Mouse (Mus musculus): Measurements from ENCODE around the gene Aloxe3.
A peak's percentile ranks its signal among the peaks of the same experiment; 100 is the strongest.

The Aloxe3 gene

DNA sequence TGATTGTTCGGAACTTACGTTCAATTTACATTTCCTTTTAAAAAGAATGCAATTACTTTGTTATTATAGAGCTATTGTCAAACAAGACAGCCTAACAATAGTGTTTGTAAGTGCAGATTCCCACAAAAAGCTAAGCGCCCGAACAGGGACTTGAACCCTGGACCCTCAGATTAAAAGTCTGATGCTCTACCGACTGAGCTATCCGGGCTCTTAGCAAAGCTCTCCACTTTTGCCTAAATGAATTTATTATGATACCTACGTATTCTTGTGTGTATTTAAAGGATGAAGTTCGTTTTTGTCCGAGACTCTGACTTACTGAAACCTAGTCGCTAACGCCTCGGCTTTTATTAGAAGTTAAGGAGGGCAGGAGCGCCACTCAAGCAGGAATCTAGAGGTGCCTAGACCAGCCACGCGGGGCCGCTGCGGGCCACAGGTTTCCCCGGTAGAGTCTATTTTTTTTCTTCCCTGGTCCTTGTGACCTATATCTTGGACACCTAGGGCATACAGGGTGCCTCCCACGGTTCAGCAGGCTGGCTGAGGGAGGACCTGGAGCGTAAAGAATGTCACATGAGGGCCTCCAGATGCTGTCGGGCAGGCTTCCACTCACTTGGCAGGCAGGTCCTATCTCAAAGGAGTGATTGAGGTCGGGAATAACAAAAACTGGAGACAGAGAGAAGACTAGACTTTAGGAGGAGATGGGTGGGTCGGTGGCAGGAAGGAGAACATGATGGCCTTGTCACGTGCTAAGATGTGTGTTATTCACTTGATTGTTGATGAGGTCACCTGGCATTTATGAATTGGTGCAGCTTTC is 450 bp upstream of the Aloxe3 start:
- DNase-seq (ENCODE audit: low spot score) = peak; percentile 98

DNA sequence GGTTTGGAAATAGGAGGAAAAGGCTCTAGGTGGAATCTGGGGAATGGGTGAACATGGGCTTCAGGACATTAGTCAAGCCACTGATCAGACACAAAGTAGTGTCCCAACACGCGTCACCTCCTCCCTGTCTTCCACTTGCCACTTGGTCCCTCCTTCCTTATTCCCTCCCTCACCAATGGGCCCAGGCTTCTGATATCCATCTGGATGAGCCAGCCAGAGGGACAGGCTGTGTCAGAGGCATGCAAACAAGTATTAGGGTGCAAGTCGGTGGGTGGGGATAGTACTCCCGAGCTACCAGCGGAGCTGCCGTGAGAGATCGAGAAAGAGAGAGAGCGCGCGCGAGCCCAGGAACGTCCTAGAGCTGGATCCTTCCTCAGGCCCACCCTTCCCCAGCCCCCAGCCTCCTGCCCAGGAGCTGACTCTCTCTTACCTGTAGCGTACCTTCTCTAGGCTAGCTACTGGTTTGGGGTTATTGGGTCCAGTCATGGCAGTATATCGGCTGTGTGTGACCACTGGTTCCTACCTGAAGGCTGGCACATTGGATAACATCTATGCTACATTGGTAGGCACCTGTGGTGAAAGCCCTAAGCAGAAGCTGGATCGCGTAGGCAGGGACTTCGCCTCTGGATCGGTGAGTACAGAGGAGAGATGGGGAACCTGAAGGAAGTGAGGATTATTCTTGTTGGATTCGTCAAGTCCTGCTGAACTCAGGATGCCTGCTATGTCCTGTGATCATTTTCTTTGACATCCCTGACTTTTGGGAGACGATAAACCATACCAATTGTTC is 416 bp downstream of the Aloxe3 start:
- no peak for DNase-seq (ENCODE audit: low spot score)

DNA sequence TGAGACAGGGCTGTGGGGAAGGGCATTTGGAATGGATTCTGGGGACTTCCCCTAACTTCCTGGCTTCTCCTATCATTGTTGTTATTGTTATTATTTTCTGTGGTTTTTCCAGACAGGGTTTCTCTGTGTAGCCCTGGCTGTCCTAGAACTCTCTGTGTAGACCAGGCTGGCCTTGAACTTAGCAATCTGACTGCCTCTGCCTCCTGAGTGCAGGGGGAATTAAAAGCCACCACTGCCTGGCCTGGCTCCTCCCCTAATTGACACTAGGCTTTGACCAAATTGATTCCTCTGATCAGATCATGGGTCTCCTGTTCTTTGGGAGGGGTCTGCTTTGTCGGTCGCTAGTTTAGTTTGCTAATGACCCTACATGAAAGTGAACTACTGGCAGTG is 1.0 kb downstream of the Aloxe3 start:
- DNase-seq (ENCODE audit: low spot score) = peak; percentile 26

DNA sequence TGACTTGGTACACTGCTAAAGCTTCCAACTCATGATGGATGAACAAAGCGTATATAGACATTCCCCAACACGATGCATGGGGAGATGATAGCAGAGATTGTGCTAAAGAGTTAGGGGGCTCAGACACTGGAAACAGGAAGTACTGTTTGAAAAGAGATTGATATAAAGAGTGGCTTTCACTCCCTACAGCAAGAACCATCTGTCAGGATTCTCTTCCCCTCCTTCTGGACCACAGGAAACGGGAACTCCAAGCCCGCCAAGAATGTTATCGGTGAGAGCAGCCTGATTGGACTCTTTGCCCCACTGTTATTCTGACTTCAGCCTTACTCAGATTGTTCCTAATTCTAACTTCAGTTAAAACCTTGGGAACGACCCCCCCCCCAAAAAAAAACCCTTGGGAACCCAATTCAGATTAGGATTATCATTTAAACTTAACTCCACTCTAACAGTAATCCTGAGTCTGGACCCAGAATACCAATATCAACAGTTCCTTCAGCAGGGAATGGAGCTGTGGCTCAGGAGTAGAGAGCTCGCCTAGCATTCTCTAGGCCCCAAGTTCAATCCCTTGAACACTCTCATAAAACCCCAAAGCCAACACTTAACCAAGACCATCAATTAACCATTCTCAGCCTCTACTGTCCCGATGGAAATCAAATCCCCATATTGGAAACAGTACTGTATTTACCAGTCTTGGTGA is 2.9 kb downstream of the Aloxe3 start:
- DNase-seq (ENCODE audit: low spot score) = no peak

DNA sequence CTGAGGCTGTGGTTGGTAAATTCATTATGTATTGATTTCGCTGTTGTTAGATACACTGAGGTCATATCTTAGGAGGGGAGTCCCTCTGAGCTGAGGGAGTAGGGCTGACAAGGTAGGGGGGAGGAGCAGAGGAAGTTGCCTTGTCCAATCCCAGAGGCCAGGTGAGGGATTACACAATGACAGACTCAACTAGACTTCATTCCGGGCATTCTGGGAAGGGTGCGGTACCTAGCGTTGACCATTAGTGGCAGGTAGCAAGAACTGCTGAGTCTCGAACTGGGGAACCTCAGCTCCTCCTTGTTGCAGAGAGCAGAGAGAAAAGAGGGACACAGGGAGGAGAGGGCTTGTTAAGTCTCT is 7.8 kb downstream of the Aloxe3 start:
- DNase-seq (ENCODE audit: low spot score) = peak; percentile 63

DNA sequence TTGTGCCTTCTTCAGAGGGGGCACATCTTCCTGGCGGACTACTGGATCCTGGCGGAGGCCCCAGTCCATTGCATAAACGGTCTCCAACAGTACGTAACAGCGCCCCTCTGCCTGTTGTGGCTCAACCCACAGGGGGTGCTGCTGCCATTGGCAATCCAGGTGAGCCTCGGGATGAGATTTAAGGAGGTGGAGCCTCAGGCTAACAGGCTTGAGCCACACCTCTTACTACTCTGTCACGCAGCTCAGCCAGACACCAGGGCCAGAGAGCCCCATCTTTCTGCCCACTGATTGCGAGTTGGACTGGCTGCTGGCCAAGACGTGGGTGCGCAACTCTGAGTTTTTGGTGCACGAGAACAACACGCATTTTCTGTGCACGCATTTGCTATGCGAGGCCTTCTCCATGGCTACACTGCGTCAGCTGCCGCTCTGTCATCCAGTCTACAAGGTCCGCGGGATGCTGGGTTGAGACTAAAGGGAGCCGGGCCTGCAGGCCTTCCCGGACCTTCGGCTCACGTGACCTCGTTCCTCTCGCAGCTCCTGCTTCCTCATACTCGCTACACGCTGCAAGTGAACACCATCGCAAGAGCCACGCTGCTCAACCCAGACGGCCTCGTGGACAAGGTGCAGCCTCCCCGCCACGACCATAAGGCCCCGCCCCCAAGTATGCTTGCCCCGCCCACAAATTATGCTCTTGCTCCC is 8.4 kb downstream of the Aloxe3 start:
- peak; percentile 72 for DNase-seq (ENCODE audit: low spot score)

DNA sequence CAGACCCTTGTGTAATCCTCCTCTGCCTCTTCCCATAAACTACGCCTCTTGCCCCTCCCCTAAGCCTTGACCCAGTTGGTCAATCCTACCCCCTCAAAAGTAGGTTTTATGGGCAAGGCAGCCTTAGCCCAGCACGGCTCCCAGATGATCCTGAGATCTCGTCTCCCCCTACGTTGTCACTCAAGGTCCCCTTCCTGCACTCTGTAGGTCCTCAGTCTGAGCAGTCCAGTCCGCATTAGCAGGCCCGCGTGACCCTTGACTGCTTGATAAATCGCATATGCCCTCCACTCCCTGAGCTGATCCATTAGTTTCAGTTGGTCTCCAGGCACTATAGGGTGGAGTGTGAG is 8.9 kb downstream of the Aloxe3 start:
- no peak for DNase-seq (ENCODE audit: low spot score)

DNA sequence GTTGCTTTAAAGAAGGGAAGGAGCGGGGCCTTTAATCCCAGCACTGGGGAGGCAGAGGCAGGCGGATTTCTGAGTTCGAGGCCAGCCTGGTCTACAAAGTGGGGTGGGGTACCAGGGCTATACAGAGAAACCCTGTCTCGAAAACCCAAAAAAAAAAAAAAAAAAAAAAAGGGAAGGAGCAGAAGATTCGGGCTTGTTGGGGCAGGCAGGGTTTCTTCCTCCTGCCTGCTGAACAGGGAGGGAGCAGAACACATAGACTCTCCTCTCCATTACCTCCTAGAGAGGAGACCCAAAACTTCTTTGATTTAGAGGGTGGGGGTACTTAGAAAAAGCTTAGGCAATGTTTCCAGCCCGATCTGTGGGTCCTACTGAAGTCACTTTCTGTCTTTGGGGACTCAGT is 9.7 kb downstream of the Aloxe3 start:
- DNase-seq (ENCODE audit: low spot score) = no peak

DNA sequence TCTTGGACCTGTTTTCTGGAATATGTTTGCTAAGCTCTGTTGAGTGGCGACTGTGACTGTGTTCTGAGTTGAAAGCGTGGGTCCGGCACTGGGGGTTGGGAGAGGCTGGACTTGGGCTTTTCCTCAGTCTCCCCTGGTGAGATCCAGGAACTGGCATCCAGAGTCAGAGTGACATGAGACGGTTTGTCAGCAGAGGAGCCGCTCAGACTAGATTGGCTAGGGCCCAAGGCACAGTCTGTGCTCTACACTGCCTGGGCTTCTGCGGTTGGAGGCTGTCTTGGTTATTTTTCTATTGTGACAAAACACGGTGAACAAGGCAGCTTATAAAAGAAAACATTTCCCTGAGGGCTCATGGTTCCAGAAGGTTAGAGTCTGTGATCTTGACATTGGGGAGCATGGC is 21.9 kb downstream of the Aloxe3 start:
- DNase-seq (ENCODE audit: low spot score) = no peak

DNA sequence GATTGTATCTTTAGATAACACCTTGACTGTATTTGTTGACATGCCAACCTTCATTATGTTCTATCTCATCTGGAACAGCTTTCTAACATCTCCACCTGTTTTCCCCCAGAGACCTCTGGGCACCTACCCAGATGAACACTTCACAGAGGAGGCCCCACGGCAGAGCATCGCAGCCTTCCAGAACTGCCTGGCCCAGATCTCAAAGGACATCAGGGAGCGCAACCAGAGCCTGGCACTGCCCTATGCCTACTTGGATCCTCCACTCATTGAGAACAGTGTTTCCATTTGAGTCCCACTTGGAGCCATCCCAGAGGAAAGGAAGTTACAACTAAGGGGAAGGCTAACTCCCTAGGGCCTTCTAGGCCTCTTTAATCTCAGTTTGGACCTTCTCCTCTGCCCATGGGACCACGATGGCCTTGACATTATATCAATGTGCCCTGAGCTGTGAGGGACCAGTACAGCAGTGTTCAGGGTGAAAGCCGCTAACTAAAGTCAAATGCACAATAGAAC is 22.8 kb downstream of the Aloxe3 start:
- no peak for DNase-seq (ENCODE audit: low spot score)

DNA sequence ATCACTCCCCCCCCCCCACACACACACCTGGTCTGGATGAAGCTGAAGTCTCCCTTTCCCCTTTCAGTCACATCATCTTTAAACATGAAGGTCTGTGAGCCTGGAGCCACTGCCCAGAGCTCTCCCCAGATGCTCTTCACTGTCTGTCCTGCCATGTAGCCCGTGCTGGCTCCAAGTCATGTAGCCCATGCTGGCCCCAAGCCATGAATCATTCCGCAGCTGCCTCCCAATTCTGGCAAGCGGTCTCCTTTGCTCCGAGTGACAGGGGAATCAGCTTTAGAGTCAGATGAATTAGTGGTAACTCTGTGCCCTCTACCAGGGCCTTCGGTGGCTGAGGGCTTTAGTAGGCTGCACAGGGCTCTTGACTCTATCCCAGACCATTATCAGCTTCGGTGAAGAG is 24.0 kb downstream of the Aloxe3 start:
- DNase-seq (ENCODE audit: low spot score) = no peak

DNA sequence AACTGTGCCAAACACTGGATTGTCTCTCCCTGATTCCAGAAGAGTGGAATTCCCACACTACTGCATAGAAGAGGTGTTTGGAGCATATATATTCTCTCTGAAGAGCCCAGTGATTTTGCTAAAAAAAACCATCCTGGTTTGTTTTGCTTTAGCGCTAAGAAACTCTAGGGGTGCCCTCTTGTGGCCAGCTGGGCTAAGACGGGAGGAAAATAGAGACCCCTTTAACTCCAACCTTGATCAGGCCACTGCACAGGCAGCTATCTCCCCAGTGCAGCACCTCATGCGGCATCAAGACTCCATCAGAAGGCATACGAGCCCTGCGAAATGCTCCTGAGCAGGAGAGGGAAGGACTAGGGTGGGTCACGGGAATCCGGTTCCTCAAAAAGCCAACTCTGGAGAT is 24.7 kb downstream of the Aloxe3 start:
- DNase-seq (ENCODE audit: low spot score) = peak; percentile 82

DNA sequence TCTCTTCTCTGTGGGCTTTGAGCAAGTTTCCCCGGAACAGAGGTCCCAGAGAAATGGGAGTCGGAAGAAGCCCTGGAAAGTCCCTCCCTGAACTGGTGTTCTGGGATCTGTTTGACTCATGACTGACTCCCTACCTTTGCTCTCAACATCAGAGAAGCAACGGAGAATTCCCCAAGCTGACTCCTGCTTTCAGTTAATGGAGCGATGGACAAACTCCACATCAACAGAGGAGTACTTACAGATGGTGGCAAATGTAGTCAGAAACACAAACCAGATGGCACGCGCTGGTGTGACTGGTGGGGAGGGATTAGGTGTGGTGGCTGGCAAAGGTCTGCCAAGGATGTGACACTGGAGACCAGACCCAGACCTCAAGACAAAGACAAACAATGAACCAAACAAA is 25.3 kb downstream of the Aloxe3 start:
- no peak for DNase-seq (ENCODE audit: low spot score)

DNA sequence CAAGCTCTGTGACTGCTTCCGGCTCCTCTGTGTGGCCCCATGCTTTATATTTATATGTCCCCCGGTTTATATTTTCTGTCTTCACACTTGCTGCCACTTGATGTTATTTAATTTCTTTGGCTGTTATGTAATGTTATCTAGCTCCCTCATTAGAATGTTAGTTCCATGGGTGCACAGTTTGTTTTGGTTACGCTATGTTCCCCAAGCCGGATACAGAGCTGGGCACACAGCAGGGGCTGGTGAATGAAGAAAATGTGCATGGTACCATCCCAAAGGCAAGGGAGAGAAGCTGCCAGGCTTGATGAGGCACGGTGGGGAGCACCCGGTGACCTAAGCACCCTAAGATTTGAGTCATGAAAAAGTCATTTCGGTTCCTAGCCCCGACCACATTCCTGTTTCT is 28.1 kb downstream of the Aloxe3 start:
- no peak for DNase-seq (ENCODE audit: low spot score)

DNA sequence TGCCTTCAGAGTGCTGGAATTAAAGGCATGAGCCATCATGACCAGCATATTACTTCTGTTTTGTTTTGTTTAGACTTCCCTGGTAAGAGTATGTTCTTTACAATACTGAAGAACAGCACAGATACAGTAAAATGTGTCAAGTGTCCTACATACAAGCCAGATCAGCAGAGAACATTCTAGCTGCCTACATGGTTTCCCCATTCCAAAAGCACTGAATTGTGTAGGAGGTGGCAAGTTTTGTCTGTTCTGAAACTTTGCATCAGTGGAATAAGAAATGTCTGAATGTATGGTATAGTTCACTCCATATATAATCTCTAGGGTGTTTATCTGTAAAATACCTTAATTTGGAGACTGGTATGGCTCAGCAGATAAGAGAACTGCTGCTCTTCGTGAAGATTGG is 29.7 kb downstream of the Aloxe3 start:
- DNase-seq (ENCODE audit: low spot score) = no peak

DNA sequence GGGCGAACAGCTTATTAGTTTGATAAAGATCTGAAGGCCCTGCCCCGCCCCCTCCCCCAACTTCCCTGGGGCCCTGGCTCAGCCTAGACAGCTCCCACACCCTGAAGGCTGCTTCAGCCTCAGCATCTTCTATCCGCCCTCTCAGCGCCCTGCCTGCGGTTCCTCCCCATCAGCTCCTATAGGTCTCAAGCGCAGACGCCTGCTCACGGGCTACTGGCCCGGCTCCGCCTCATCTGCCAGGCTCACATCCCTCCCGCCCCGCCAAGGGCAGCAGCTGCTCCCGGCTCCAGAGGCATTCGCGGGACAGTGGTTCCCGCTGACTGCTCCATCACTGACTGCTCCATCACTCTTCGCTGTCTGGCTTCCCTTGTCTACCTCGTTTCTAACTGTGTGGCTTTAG is 31.1 kb downstream of the Aloxe3 start, which contains the start of gene Alox12b:
Gene Alox12b, plus strand, starts transcription at position 190 of the 400 bp plus-strand sequence.
- DNase-seq (ENCODE audit: low spot score) = peak; percentile 74

DNA sequence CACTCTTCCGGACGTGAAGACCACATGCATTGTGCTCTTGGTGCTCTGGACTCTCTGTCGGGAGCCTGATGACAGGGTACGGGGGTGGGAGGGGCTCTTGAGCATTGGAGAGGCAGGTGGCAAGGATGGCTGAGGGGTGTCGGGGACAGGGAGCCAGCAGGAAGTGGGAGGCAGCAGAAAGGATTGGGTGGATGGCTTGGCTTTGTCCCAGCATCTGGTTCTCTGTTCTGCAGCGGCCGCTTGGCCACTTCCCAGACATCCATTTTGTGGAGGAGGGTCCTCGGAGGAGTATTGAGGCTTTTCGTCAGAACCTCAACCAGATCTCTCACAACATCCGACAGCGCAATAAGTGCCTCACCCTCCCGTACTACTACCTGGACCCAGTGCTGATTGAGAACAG is 43.6 kb downstream of the Aloxe3 start:
- no peak for DNase-seq (ENCODE audit: low spot score)

DNA sequence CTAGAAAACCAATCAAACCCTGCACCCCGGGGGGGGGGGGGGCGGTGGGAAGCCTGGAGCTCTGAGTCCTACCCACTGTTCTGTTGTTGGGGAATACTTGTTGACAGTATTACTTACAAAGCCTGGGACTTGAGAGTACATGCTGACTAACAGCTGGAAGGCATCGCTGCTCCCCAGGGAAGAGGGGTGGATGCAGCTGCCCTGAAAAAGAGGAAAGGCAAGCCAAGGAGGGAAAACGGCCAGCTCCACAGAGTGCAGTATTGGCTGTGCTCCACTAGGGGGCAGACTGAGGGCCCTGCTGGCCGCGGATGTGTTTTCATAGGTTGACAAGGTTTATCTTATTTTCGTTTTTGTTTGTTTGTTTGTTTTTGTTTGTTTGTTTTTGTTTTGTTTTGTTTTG is 45.9 kb downstream of the Aloxe3 start:
- peak; percentile 75 for DNase-seq (ENCODE audit: low spot score)

DNA sequence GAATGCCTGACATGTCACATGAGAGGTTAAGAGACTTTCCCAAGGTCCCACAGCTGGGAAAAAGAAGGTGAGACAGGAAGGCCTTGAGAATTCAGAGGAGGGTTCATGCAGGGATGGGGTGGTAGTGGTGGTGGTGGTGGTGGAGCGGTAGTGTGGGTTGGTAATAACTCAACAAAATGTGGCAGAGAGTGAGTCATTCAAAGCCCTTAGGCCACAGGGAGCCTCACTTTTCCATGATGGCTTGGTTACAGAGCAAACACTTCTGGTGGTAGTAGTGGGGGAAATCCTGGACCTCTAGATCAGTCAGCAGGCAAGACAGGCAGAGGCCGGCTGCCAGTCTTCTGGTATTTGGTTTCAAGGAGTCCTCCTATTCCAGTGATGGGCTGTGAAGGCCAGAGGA is 46.9 kb downstream of the Aloxe3 start:
- DNase-seq (ENCODE audit: low spot score) = no peak

DNA sequence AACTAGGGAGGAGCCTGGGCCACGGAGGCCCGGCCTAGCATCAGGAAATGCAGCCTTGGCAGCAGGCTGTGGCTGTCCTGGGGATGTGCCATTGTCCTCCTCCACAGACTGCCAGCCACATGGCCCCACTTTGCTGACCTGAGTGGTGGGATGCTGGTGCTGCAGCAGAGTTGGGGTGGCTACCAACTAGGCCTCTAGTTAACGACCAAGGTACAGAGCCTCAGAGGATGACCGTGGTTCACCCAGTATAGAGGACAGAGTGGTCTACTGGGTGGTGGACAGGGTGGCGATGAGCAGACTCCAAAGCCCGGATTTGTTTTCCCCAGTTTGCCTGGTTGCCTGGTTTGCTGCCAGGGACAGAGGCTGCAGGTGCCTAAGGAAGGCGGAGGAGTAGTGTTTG is 49.0 kb downstream of the Aloxe3 start:
- no peak for DNase-seq (ENCODE audit: low spot score)

DNA sequence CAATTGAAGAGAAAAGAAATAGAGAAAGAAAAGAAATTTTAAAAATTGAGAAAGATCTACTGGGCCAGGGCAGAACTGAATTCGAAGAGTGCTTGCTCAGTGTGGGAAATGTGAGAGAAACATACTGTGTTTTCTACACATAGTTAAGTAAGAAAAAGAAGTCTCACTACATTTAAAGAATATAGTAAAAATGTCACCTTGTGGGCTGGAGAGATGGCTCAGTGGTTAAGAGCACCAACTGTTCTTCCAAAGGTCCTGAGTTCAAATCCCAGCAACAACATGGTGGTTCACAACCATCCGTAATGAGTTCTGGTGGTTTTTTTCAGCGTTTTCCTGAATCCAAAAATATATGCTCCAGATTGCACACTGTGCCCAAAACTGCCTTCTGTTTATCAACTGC is 52.8 kb downstream of the Aloxe3 start:
- no peak for DNase-seq (ENCODE audit: low spot score)

DNA sequence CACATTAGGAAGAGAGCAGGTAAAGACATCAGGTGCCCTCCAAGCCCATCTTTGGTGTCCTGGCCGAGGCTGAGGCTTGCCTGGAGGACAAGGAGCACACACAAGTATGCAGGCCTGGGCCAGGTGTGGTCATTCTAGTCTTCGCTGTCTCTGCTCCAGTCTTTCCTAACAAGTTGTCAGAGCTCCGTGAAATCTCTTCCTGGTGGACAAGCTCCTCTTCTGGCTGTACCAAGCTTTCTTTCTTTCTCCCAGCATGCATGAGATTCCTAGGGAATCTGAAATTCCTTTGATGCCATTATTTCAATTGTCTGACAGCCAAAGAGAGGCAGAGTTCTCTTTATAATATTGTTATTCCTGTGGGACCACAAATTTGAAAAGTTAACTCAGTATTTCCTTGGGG is 53.8 kb downstream of the Aloxe3 start:
- DNase-seq (ENCODE audit: low spot score) = no peak

All from retina, embryonic 14.5 days (tissue).